Mouse (Mus musculus) liver, embryonic 14.5 days (tissue): ENCODE data around the gene Hexim2. TPM values are rescaled to one million over a fixed set of nuclear protein-coding genes. Genes with fewer than 3 reads are reported as not detected.

ENCODE experiments used
- ATAC-seq: fragments of 200-750 bp; cut with Nextera tagmentation; 2 replicates; pipeline ENCODE4 v1.8.0; 2017; ENCODE audit warnings: moderate number of reproducible peaks, mild to moderate bottlenecking, moderate library complexity; ENCODE audit not compliant: insufficient read depth
- DNase-seq, 3 experiments: peaks; one replicate each; pipeline ENCODE4 v3.0.0-alpha.2; 2012 to 2013; ENCODE audit warnings: low read depth in 3 of 3, low spot score in 3 of 3
- H3K27ac ChIP-seq: fragments of 300-500 bp; sonication (generic); 2 replicates; pipeline ENCODE4 v1.5.1; 2014; ENCODE audit warnings: moderate library complexity, mild to moderate bottlenecking, control low read depth, inconsistent platforms
- H3K27me3 ChIP-seq: fragments of 300-500 bp; sonication (generic); 2 replicates; pipeline ENCODE4 v1.6.1; 2014; ENCODE audit warnings: mild to moderate bottlenecking, low read length, moderate library complexity; ENCODE audit not compliant: control insufficient read depth, insufficient read depth
- H3K36me3 ChIP-seq: fragments of 300-500 bp; sonication (generic); replicated peaks from 2 replicates; pipeline ENCODE4 v1.6.1; 2014; ENCODE audit warnings: low read depth; ENCODE audit not compliant: control insufficient read depth, insufficient read depth
- H3K4me1 ChIP-seq, 2 experiments: fragments of 200-500 bp in 1 of 2; fragments of 300-500 bp in 1 of 2; sonication (generic) in 1 of 2; replicated peaks; 2 replicates each; pipeline ENCODE4 v1.6.1; 2012 to 2014; ENCODE audit warnings: antibody characterized with exemption in 1 of 2, inconsistent platforms in 1 of 2, low read length in 1 of 2; ENCODE audit not compliant: control insufficient read depth in 2 of 2, insufficient read depth in 2 of 2
- H3K4me2 ChIP-seq: fragments of 300-500 bp; sonication (generic); 2 replicates; pipeline ENCODE4 v1.6.1; 2014; ENCODE audit warnings: low read depth, mild to moderate bottlenecking, control low read depth, moderate library complexity
- H3K4me3 ChIP-seq, 2 experiments: fragments of 200-500 bp in 1 of 2; fragments of 300-500 bp in 1 of 2; sonication (generic) in 1 of 2; 2 replicates each; pipeline ENCODE4 v1.5.1; 2012 to 2014; ENCODE audit warnings: low read depth in 2 of 2, low read length in 2 of 2, mild to moderate bottlenecking in 2 of 2, control low read depth in 1 of 2, inconsistent platforms in 1 of 2, moderate library complexity in 1 of 2; ENCODE audit not compliant: insufficient read depth in 1 of 2
- H3K9ac ChIP-seq: fragments of 300-500 bp; sonication (generic); replicated peaks from 2 replicates; pipeline ENCODE4 v1.6.1; 2014; ENCODE audit warnings: mild to moderate bottlenecking, control low read depth, moderate library complexity
- H3K9me3 ChIP-seq: fragments of 300-500 bp; sonication (generic); 2 replicates; pipeline ENCODE4 v1.6.1; 2016; ENCODE audit warnings: low read length, mixed read lengths; ENCODE audit not compliant: control insufficient read depth
- CTCF ChIP-seq: IDR thresholded peaks from 2 replicates; pipeline ENCODE4 v1.5.1; 2016; ENCODE audit warnings: antibody characterized with exemption, low read depth, control low read depth
- EP300 ChIP-seq: IDR thresholded peaks from 2 replicates; pipeline ENCODE4 v1.6.1; 2016; ENCODE audit warnings: antibody characterized with exemption, low read depth
- WGBS: fragments of 180-500 bp; shearing (Covaris S2); extraction: QIAGEN DNeasy Blood & Tissue Kit; methylation state at CpG from one replicate; pipeline ENCODE4 v1.1.7; 2014; ENCODE audit not compliant: insufficient replicate concordance; 5-methylcytosine and 5-hydroxymethylcytosine counted together
- polyA plus RNA-seq, 2 experiments: library from polyadenylated mRNA; depleted of rRNA in 1 of 2; stranded (reverse) in 1 of 2; unstranded in 1 of 2; fragments of >200 nt; fragmentation: Nextera tagmentation in 1 of 2; extraction: Ambion mirVana in 1 of 2; gene quantifications; 2 replicates each; pipeline versions ENCODE4 v1.2.1 to v1.2.3; 2012 to 2014

The Hexim2 gene
- 2.2 and 3.5 TPM in 2 replicates for polyA plus RNA-seq (2012; rRNA removed)
- polyA plus RNA-seq (2014; fragmentation: Nextera tagmentation; extraction: Ambion mirVana), result 3.4 and 4.4 TPM in 2 replicates

DNA sequence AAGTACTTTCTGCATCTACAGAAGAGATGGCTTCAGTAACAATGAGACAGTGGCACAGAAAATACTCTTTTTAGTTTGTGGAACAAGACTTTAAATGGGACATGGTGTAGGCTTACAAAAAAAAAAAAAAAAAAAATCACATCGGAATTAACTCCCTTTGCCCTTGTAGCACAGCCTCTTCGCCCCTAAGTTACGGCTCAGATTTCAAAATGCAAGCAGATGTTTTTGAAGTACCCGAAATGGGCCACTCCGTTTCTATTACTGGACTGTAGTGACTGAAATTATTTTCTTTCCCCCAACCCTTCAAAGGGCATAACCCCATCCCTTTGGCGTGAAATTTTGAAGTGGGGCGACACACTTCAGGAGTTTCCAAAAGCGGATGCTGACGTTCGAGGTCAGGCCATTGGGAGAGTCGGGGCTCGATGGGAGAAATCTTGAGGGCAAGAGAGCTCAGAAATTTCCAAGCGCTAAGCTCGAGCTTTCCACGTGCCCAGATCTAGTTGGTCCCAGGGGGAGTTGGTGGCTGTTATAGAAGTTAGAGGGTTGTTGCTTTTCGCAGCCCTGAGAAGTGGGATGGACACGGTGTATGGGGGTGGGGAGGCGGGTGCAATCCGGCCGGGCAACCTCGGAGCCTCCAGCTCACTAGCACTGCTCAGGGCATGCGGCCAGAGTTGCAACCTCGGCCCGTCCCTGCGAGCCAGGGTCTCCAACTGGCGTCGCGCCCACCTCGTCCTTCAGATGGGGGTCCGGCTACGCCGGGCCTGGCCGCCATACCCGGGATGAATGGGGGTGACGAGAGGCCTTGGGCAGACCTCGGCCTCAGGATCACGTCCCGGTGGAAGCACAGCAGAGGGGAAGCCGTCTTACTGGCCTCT is at the start of gene Hexim2:
TSS of gene Hexim2 (plus strand) at position 729 of the 875 bp plus-strand sequence.
- 1% methylated on average over 39 of the region's 39 CpGs for WGBS
- no peaks in the 10 kb centered on the region for H3K27me3 ChIP-seq
- no peaks in the 10 kb centered on the region for H3K9me3 ChIP-seq
- TF ChIP-seq CTCF (no peak), EP300 (no peak)
- peak within 1 kb of the TSS; percentile 96 for H3K4me2 ChIP-seq
- H3K4me3 ChIP-seq, result peak within 1 kb of the TSS; percentile 96 to 97
- peak within 1 kb of the TSS; percentile 99 for H3K9ac ChIP-seq
- H3K36me3 ChIP-seq, result no peaks in the 10 kb centered on the region
- DNase-seq, result peak in 1 of 3 experiments; percentile 35
- H3K27ac ChIP-seq, result peak within 1 kb of the TSS; percentile 94
- peaks cover 35 to 42% of the 10 kb centered on the region in 2 experiments for H3K4me1 ChIP-seq
- peak; percentile 31 for ATAC-seq

DNA sequence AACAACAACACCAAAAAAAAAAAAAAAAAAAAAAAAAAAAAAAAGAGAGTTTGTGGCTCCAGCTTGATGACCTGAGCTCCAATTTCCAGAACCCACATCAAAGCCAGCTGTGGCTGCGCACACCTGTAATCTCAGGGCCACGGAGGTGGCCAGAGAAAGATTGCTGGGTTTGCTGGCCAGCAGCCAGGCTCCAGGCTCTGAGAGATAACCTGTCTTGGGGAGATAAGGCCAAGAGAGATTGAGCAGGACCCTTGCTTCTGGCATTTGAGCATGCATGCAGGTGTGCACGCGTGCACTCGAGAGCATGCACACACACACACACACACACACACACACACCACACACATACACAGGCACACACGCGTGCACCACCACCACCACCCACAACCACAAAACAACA is 38.9 kb upstream of the Hexim2 start:
- TF ChIP-seq CTCF (no peak), EP300 (no peak)
- no peaks in the 10 kb centered on the region for H3K9me3 ChIP-seq
- no peak overlapping the region for H3K9ac ChIP-seq
- H3K4me1 ChIP-seq, result no peaks in the 10 kb centered on the region
- ATAC-seq, result no peak
- 68% methylated on average over 7 of the region's 7 CpGs for WGBS
- no peak overlapping the region for H3K4me3 ChIP-seq
- DNase-seq, result no peak
- no peaks in the 10 kb centered on the region for H3K36me3 ChIP-seq
- H3K4me2 ChIP-seq, result no peak overlapping the region
- no peak overlapping the region for H3K27ac ChIP-seq
- H3K27me3 ChIP-seq, result no peaks in the 10 kb centered on the region; the same call in 1 of the 2 replicates

DNA sequence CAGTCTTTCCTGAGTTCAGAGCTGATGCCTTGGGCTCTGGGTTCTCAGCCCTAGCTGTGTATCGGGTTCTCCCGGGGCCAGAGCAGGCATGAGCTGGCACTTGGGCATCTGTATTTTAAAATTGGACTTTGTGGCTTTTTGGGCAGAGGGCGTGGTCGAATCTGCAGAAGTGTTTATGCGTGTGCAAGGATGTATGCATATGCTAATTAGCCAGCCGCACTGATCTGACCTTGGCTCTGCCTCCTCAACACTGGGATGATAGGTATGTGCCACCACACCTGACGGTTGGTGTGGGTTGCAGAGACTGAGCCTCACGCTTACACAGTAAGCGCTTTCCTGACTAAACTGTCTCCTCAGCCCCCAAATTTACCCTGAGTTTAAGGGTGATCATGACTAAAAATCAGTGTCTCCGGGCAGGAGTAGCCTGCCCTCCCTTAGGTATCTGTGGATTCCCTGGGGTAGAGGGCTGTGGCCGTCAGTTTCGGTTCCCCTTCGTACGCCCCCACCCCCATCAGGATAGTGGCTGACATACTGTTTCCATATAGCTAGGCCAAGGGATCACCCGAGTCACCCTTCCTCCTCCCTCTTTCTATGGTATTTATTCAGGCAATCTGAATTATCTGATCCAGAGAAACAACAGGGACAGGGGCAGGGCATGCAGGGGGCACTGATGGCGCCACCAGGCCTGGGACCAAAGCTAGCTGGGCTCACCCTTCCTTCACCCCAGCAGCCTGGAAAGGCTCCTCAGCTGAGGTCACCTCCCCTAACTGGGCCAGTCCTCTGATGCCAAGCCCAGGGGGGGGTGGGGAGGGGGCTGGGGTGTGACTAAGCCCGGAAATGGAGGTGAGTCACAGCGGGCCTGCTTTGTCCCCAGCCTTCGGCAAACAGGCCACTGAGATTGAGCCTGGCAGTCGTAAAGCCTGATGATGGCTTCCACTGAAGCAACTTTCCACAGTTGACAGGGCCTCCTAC is 38.1 kb upstream of the Hexim2 start:
- Histone ChIP-seq H3K27ac (no peak overlapping the region), H3K4me2 (no peak overlapping the region), H3K9ac (no peak overlapping the region), H3K36me3 (no peaks in the 10 kb centered on the region), H3K27me3 (no peaks in the 10 kb centered on the region; the same call in 1 of the 2 replicates), H3K4me1 (no peaks in the 10 kb centered on the region), H3K9me3 (no peaks in the 10 kb centered on the region), H3K4me3 (no peak overlapping the region)
- 56% methylated on average over 20 of the region's 20 CpGs for WGBS
- ATAC-seq (no peak), DNase-seq (no peak)
- TF ChIP-seq CTCF, result no peak
- no peak for TF ChIP-seq EP300

DNA sequence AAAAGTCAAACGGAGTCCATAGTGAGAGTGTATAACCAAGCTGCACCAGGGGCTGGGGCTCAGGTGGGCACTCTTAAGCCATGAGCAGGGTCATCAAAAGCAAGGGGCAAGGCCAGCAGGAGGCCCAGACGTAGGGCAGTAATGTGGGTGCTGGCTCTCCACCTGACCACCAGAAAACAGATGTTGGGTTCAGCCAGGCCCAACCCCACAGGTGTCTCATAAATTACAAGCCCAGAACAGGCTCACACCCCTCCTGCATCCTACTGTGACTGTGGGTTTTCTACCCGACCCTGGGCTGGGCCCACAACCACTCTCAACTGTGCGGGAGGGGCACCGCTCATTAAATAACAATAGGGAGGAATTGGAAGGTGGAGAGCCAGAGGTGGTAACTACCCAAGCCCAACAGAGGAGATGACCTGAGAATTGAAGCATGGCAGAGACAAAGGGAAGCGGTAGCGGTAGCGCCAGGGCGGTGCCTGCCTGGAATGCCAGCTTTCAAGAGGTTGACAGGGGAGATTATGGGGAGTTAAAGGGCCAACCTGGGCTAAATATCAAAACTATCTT is 37.0 kb upstream of the Hexim2 start:
- Histone ChIP-seq H3K9me3 (no peaks in the 10 kb centered on the region), H3K9ac (no peak overlapping the region), H3K4me1 (no peaks in the 10 kb centered on the region), H3K36me3 (no peaks in the 10 kb centered on the region), H3K4me3 (no peak overlapping the region), H3K4me2 (no peak overlapping the region), H3K27ac (no peak overlapping the region), H3K27me3 (peaks cover 6% of the 10 kb centered on the region)
- DNase-seq (no peak), ATAC-seq (no peak)
- WGBS, result 65% methylated on average over 9 of the region's 9 CpGs
- TF ChIP-seq CTCF (no peak), EP300 (no peak)
